Mouse (Mus musculus) limb, embryonic 13.5 days (tissue): ENCODE measurements around the gene Zfp366. TPM values are rescaled to one million over a fixed set of nuclear protein-coding genes. Genes with fewer than 3 reads are reported as not detected.

Source experiments
- ATAC-seq: fragments of 200-750 bp; cut with Nextera tagmentation; 2 replicates; pipeline ENCODE4 v1.8.0; 2017; ENCODE audit warnings: low read depth, moderate number of reproducible peaks, moderate TSS enrichment; ENCODE audit not compliant: low FRiP score
- H3K27ac ChIP-seq: fragments of 300-500 bp; sonication (generic); 2 replicates; pipeline ENCODE4 v1.5.1; 2015; ENCODE audit warnings: inconsistent platforms, mild to moderate bottlenecking, moderate library complexity
- H3K27me3 ChIP-seq: fragments of 300-500 bp; sonication (generic); 2 replicates; pipeline ENCODE4 v1.6.1; 2015; ENCODE audit warnings: mild to moderate bottlenecking, inconsistent platforms
- H3K36me3 ChIP-seq: fragments of 300-500 bp; sonication (generic); 2 replicates; pipeline ENCODE4 v1.6.1; 2015; ENCODE audit warnings: inconsistent platforms, mild to moderate bottlenecking, moderate library complexity
- H3K4me1 ChIP-seq: fragments of 300-500 bp; sonication (generic); 2 replicates; pipeline ENCODE4 v1.6.1; 2015; ENCODE audit warnings: inconsistent platforms
- H3K4me2 ChIP-seq: fragments of 300-500 bp; sonication (generic); replicated peaks from 2 replicates; pipeline ENCODE4 v1.6.1; 2015; ENCODE audit warnings: inconsistent platforms, mild to moderate bottlenecking, moderate library complexity
- H3K4me3 ChIP-seq: fragments of 300-500 bp; sonication (generic); 2 replicates; pipeline ENCODE4 v1.5.1; 2015; ENCODE audit warnings: moderate library complexity, mild to moderate bottlenecking, inconsistent platforms
- H3K9ac ChIP-seq: fragments of 300-500 bp; sonication (generic); 2 replicates; pipeline ENCODE4 v1.6.1; 2015; ENCODE audit warnings: mild to moderate bottlenecking, inconsistent platforms
- H3K9me3 ChIP-seq: fragments of 300-500 bp; sonication (generic); 2 replicates; pipeline ENCODE4 v1.6.1; 2016; ENCODE audit warnings: inconsistent platforms
- WGBS: fragments of 180-500 bp; shearing (Covaris S2); methylation state at CpG from one replicate; pipeline ENCODE4 v1.1.7; 2015; 5-methylcytosine and 5-hydroxymethylcytosine counted together
- polyA plus RNA-seq: library from polyadenylated mRNA; unstranded; fragments of >200 nt; fragmentation: Nextera tagmentation; extraction: Ambion mirVana; gene quantifications from 2 replicates; pipeline ENCODE4 v1.2.1, GENCODE M21; 2015

The Zfp366 gene
- polyA plus RNA-seq, 1 experiment from 2014 or later: 0.56 TPM

- Histone ChIP-seq H3K4me1 (no peaks in the 10 kb centered on the region), H3K36me3 (no peaks in the 10 kb centered on the region), H3K9me3 (no peaks in the 10 kb centered on the region), H3K27me3 (no peaks in the 10 kb centered on the region), H3K9ac (no peak overlapping the region), H3K4me2 (no peak overlapping the region), H3K4me3 (no peak overlapping the region), H3K27ac (no peak overlapping the region)
- 91% methylated on average over 3 of the region's 3 CpGs for WGBS
- ATAC-seq: no peak
These were observed 87.4 kb downstream of the Zfp366 start for GRCm38 (mm10) chr13:99272046-99272445.

GRCm38 (mm10) chr13:99277521-99277920 is 92.9 kb downstream of the Zfp366 start:
- H3K36me3 ChIP-seq: no peaks in the 10 kb centered on the region
- no peak overlapping the region for H3K9ac ChIP-seq
- no peaks in the 10 kb centered on the region for H3K4me1 ChIP-seq
- no peak overlapping the region for H3K4me3 ChIP-seq
- H3K27me3 ChIP-seq: no peaks in the 10 kb centered on the region
- no peak overlapping the region for H3K4me2 ChIP-seq
- H3K27ac ChIP-seq: no peak overlapping the region
- no peaks in the 10 kb centered on the region for H3K9me3 ChIP-seq
- ATAC-seq: no peak
- 91% methylated on average over 3 of the region's 3 CpGs for WGBS

- Histone ChIP-seq H3K27me3 (no peaks in the 10 kb centered on the region), H3K36me3 (no peaks in the 10 kb centered on the region), H3K27ac (no peak overlapping the region), H3K4me3 (no peak overlapping the region), H3K4me2 (no peak overlapping the region), H3K9me3 (no peaks in the 10 kb centered on the region), H3K9ac (no peak overlapping the region), H3K4me1 (peaks cover 8% of the 10 kb centered on the region; the same call in 1 of the 2 replicates)
- ATAC-seq: no peak
- WGBS: 83% methylated on average over 6 of the region's 6 CpGs
These were observed 93.9 kb downstream of the Zfp366 start for GRCm38 (mm10) chr13:99278511-99278910.

- no peaks in the 10 kb centered on the region for H3K36me3 ChIP-seq
- H3K27me3 ChIP-seq: no peaks in the 10 kb centered on the region
- no peak for ATAC-seq
- WGBS: 72% methylated on average over 10 of the region's 10 CpGs
- no peak overlapping the region for H3K4me2 ChIP-seq
- H3K4me3 ChIP-seq: no peak overlapping the region
- peaks cover 8% of the 10 kb centered on the region; the same call in 1 of the 2 replicates for H3K4me1 ChIP-seq
- no peak overlapping the region for H3K27ac ChIP-seq
- H3K9me3 ChIP-seq: no peaks in the 10 kb centered on the region
- H3K9ac ChIP-seq: no peak overlapping the region
These were observed 94.7 kb downstream of the Zfp366 start for GRCm38 (mm10) chr13:99279351-99279750.

GRCm38 (mm10) chr13:99282961-99283360 is 98.3 kb downstream of the Zfp366 start:
- H3K9ac ChIP-seq: no peak overlapping the region
- H3K4me2 ChIP-seq: no peak overlapping the region
- H3K27ac ChIP-seq: no peak overlapping the region
- no peaks in the 10 kb centered on the region for H3K9me3 ChIP-seq
- no peak overlapping the region for H3K4me3 ChIP-seq
- peaks cover 8% of the 10 kb centered on the region; the same call in 1 of the 2 replicates for H3K4me1 ChIP-seq
- WGBS: 57% methylated on average over 6 of the region's 6 CpGs
- no peaks in the 10 kb centered on the region for H3K36me3 ChIP-seq
- H3K27me3 ChIP-seq: no peaks in the 10 kb centered on the region
- ATAC-seq: no peak

- no peak for ATAC-seq
These were observed 99.3 kb downstream of the Zfp366 start for GRCm38 (mm10) chr13:99283916-99284315.

GRCm38 (mm10) chr13:99284400-99285160 is 100.0 kb downstream of the Zfp366 start:
- H3K36me3 ChIP-seq: no peaks in the 10 kb centered on the region
- H3K9me3 ChIP-seq: no peaks in the 10 kb centered on the region
- H3K4me3 ChIP-seq: no peak overlapping the region
- WGBS: 82% methylated on average over 21 of the region's 21 CpGs
- peaks cover 8% of the 10 kb centered on the region; the same call in 1 of the 2 replicates for H3K4me1 ChIP-seq
- no peak overlapping the region for H3K4me2 ChIP-seq
- ATAC-seq: no peak
- H3K9ac ChIP-seq: no peak overlapping the region
- H3K27me3 ChIP-seq: no peaks in the 10 kb centered on the region
- H3K27ac ChIP-seq: no peak overlapping the region

More at GRCm38 (mm10) chr13:99283916-99284315, 99.3 kb downstream of the Zfp366 start:
- H3K27ac ChIP-seq: no peak overlapping the region
- H3K4me1 ChIP-seq: peaks cover 8% of the 10 kb centered on the region; the same call in 1 of the 2 replicates
- no peaks in the 10 kb centered on the region for H3K9me3 ChIP-seq
- H3K4me3 ChIP-seq: no peak overlapping the region
- H3K36me3 ChIP-seq: no peaks in the 10 kb centered on the region
- no peak overlapping the region for H3K9ac ChIP-seq
- no peak overlapping the region for H3K4me2 ChIP-seq
- no peaks in the 10 kb centered on the region for H3K27me3 ChIP-seq
- WGBS: 78% methylated on average over 12 of the region's 12 CpGs

- 60% methylated on average over 2 of the region's 2 CpGs for WGBS
- no peak for ATAC-seq
- H3K4me2 ChIP-seq: no peak overlapping the region
These were observed 100.6 kb downstream of the Zfp366 start for GRCm38 (mm10) chr13:99285241-99285640.

GRCm38 (mm10) chr13:99287207-99287606 is 102.6 kb downstream of the Zfp366 start:
- WGBS: 95% methylated on average over 4 of the region's 4 CpGs
- no peaks in the 10 kb centered on the region for H3K27me3 ChIP-seq
- H3K36me3 ChIP-seq: no peaks in the 10 kb centered on the region
- no peak overlapping the region for H3K4me2 ChIP-seq
- no peak for ATAC-seq
- H3K27ac ChIP-seq: no peak overlapping the region
- no peak overlapping the region for H3K4me3 ChIP-seq
- H3K4me1 ChIP-seq: peaks cover 8% of the 10 kb centered on the region; the same call in 1 of the 2 replicates
- no peaks in the 10 kb centered on the region for H3K9me3 ChIP-seq
- no peak overlapping the region for H3K9ac ChIP-seq

More at GRCm38 (mm10) chr13:99285241-99285640, 100.6 kb downstream of the Zfp366 start:
- Histone ChIP-seq H3K27ac (no peak overlapping the region), H3K4me1 (peaks cover 8% of the 10 kb centered on the region; the same call in 1 of the 2 replicates), H3K9ac (no peak overlapping the region), H3K36me3 (no peaks in the 10 kb centered on the region), H3K27me3 (no peaks in the 10 kb centered on the region), H3K4me3 (no peak overlapping the region), H3K9me3 (no peaks in the 10 kb centered on the region)

- no peak overlapping the region for H3K4me3 ChIP-seq
- no peak for ATAC-seq
- peaks cover 7% of the 10 kb centered on the region; the same call in 1 of the 2 replicates for H3K4me1 ChIP-seq
- H3K36me3 ChIP-seq: no peaks in the 10 kb centered on the region
- H3K27ac ChIP-seq: no peak overlapping the region
- 82% methylated on average over 9 of the region's 9 CpGs for WGBS
- no peaks in the 10 kb centered on the region for H3K27me3 ChIP-seq
- H3K9me3 ChIP-seq: no peaks in the 10 kb centered on the region
- H3K9ac ChIP-seq: no peak overlapping the region
- H3K4me2 ChIP-seq: no peak overlapping the region
These were observed 103.2 kb downstream of the Zfp366 start for GRCm38 (mm10) chr13:99287786-99288185.

GRCm38 (mm10) chr13:99290766-99291165 is 106.1 kb downstream of the Zfp366 start:
- Histone ChIP-seq H3K4me2 (no peak overlapping the region), H3K4me3 (no peak overlapping the region), H3K4me1 (no peaks in the 10 kb centered on the region), H3K36me3 (no peaks in the 10 kb centered on the region), H3K27me3 (no peaks in the 10 kb centered on the region), H3K27ac (no peak overlapping the region), H3K9ac (no peak overlapping the region), H3K9me3 (no peaks in the 10 kb centered on the region)
- 93% methylated on average over 8 of the region's 8 CpGs for WGBS
- ATAC-seq: no peak

- Histone ChIP-seq H3K4me3 (no peak overlapping the region), H3K36me3 (no peaks in the 10 kb centered on the region), H3K4me2 (no peak overlapping the region), H3K27ac (no peak overlapping the region), H3K9ac (no peak overlapping the region), H3K27me3 (no peaks in the 10 kb centered on the region), H3K4me1 (peaks cover 6% of the 10 kb centered on the region), H3K9me3 (no peaks in the 10 kb centered on the region)
- ATAC-seq: no peak
- WGBS: 90% methylated on average over 13 of the region's 13 CpGs
These were observed 109.6 kb downstream of the Zfp366 start for GRCm38 (mm10) chr13:99294176-99294575.

GRCm38 (mm10) chr13:99299921-99300320 is 115.3 kb downstream of the Zfp366 start:
- Histone ChIP-seq H3K36me3 (no peaks in the 10 kb centered on the region), H3K9me3 (no peaks in the 10 kb centered on the region), H3K27ac (no peak overlapping the region), H3K4me1 (peaks cover 26% of the 10 kb centered on the region), H3K4me2 (no peak overlapping the region), H3K9ac (no peak overlapping the region), H3K27me3 (no peaks in the 10 kb centered on the region), H3K4me3 (no peak overlapping the region)
- no peak for ATAC-seq
- WGBS: 87% methylated on average over 5 of the region's 5 CpGs
